Mouse (Mus musculus): ENCODE data around the gene Phf21b.

Phf21b gene

GRCm38 (mm10) chr15:84856006-84856995, at the start of gene Phf21b:
Phf21b (minus strand) TSS chr15:84856049.
- DNase-seq (ENCODE audit: low read depth, low spot score): peak; percentile 94

GRCm38 (mm10) chr15:84903843-84904385, 48.1 kb upstream of the Phf21b start:
- DNase-seq (ENCODE audit: low read depth, low spot score): no peak

GRCm38 (mm10) chr15:84898077-84898476, 42.2 kb upstream of the Phf21b start:
- no peak for DNase-seq (ENCODE audit: low read depth, low spot score)

- no peak for DNase-seq (ENCODE audit: low read depth, low spot score)
Measured at GRCm38 (mm10) chr15:84896664-84897063, 40.8 kb upstream of the Phf21b start.

- DNase-seq (ENCODE audit: low read depth, low spot score): peak; percentile 54
Measured at GRCm38 (mm10) chr15:84896216-84896615, 40.4 kb upstream of the Phf21b start.

GRCm38 (mm10) chr15:84891658-84892057, 35.8 kb upstream of the Phf21b start:
- DNase-seq (ENCODE audit: low read depth, low spot score): peak; percentile 90

- DNase-seq (ENCODE audit: low read depth, low spot score): no peak
Measured at GRCm38 (mm10) chr15:84891246-84891645, 35.4 kb upstream of the Phf21b start.

GRCm38 (mm10) chr15:84888066-84888465, 32.2 kb upstream of the Phf21b start:
- no peak for DNase-seq (ENCODE audit: low read depth, low spot score)

- no peak for DNase-seq (ENCODE audit: low read depth, low spot score)
Measured at GRCm38 (mm10) chr15:84877029-84877815, 21.4 kb upstream of the Phf21b start.

GRCm38 (mm10) chr15:84873867-84874266, 18.0 kb upstream of the Phf21b start:
- DNase-seq (ENCODE audit: low read depth, low spot score): no peak

- no peak for DNase-seq (ENCODE audit: low read depth, low spot score)
Measured at GRCm38 (mm10) chr15:84873079-84873478, 17.2 kb upstream of the Phf21b start.

GRCm38 (mm10) chr15:84871802-84872201, 16.0 kb upstream of the Phf21b start:
- no peak for DNase-seq (ENCODE audit: low read depth, low spot score)

- no peak for DNase-seq (ENCODE audit: low read depth, low spot score)
Measured at GRCm38 (mm10) chr15:84861911-84862310, 6.1 kb upstream of the Phf21b start.

- no peak for DNase-seq (ENCODE audit: low read depth, low spot score)
Measured at GRCm38 (mm10) chr15:84857623-84858022, 1.8 kb upstream of the Phf21b start.

GRCm38 (mm10) chr15:84854921-84855901, 638 bp downstream of the Phf21b start:
- peak; percentile 64 for DNase-seq (ENCODE audit: low read depth, low spot score)

- peak; percentile 10 for DNase-seq (ENCODE audit: low read depth, low spot score)
Measured at GRCm38 (mm10) chr15:84854171-84854811, 1.6 kb downstream of the Phf21b start.

- peak; percentile 90 for DNase-seq (ENCODE audit: low read depth, low spot score)
Measured at GRCm38 (mm10) chr15:84853261-84854137, 2.4 kb downstream of the Phf21b start.

- DNase-seq (ENCODE audit: low read depth, low spot score): no peak
Measured at GRCm38 (mm10) chr15:84852457-84853070, 3.3 kb downstream of the Phf21b start.

GRCm38 (mm10) chr15:84850321-84850720, 5.5 kb downstream of the Phf21b start:
- no peak for DNase-seq (ENCODE audit: low read depth, low spot score)
